8 mouse cellular contexts compared by ENCODE assay signal in the genomic region with DNA sequence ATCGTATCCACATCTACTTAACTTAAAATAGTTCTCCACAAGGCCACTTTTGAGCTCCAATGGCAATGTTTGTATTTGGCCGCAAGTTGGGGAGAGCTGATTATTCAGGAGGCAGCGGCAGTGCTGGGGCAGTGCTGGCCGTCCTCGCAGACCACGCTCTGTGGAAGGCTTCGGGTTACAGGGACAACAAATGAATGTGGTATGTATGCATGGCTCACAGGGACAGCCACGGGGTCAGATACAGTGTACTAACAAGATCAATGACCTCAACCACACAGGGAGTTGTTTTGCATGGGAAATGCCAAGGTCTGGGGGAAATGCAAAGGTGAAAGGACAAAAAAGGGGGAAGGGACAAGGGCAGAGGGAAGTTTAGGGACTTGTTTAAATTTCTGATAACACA. TPM values are rescaled to one million over a fixed set of nuclear protein-coding genes. Genes with fewer than 3 reads are reported as not detected.
DNase-seq lines count a peak whose midpoint lies in the region; ATAC-seq and TF ChIP-seq lines count a peak whose summit lies in the region.

No protein-coding gene starts in this region.

- H3K9ac ChIP-seq in heart, embryonic 12.5 days: no peak overlapping the region

- no peak; the same call in 1 of the 2 replicates for TF ChIP-seq POLR2A in bone marrow, adult 2 months (IDR thresholded peaks at IDR 0.05; ENCODE audit: borderline replicate concordance, control insufficient read depth, low read depth, low read length)

- H3K27ac ChIP-seq in heart, embryonic 12.5 days (ENCODE audit: poor library complexity, severe bottlenecking): peak overlapping the region; percentile 20; the same call in 1 of the 2 replicates
- peak overlapping the region; percentile 73 for H3K27ac ChIP-seq in bone marrow, adult 2 months (ENCODE audit: control insufficient read depth, insufficient read depth, low read depth, low read length, poor library complexity)

- no peaks in the 10 kb centered on the region for H3K27me3 ChIP-seq in heart, embryonic 12.5 days (replicated peaks)

- peaks cover 51% of the 10 kb centered on the region for H3K4me1 ChIP-seq in heart, embryonic 12.5 days (replicated peaks)
- H3K4me1 ChIP-seq in bone marrow, adult 2 months (ENCODE audit: control insufficient read depth, insufficient read depth, low read length): peaks cover 9% of the 10 kb centered on the region; the same call in 1 of the 2 replicates

- 9% methylated on average over 8 of the region's 8 CpGs for WGBS in heart, embryonic 12.5 days
- WGBS in bone marrow, adult 2 months: 7% methylated on average over 8 of the region's 8 CpGs

- no peak overlapping the region for H3K4me3 ChIP-seq in heart, embryonic 12.5 days
- H3K4me3 ChIP-seq in bone marrow, adult 2 months (replicated peaks; ENCODE audit: control insufficient read depth, low read depth, low read length): peak overlapping the region; percentile 29

- peaks cover 10% of the 10 kb centered on the region; the same call in 1 of the 2 replicates for H3K36me3 ChIP-seq in heart, embryonic 12.5 days

- no peak for ATAC-seq in heart, embryonic 12.5 days (ENCODE audit: insufficient number of reproducible peaks, low FRiP score)
- peak; percentile 25 for ATAC-seq in megakaryocyte, adult 5-6 weeks (ENCODE audit: poor library complexity, severe bottlenecking)

- DNase-seq in heart, adult 8-10 months (ENCODE audit: low spot score): no peak
- DNase-seq in kidney, adult 11 months: peak; percentile 45
- no peak for DNase-seq in frontal cortex, postnatal 25 days (ENCODE audit: low spot score in 2 of 2)
- no peak for DNase-seq in urinary bladder, adult 2 months (ENCODE audit: low spot score)
- DNase-seq in left cerebral cortex, adult 8-10 months (ENCODE audit: low spot score in 2 of 2): no peak

- TF ChIP-seq CTCF in bone marrow, adult 2 months (IDR thresholded peaks at IDR 0.05; ENCODE audit: control insufficient read depth, insufficient read depth, low read length): no peak

- peak overlapping the region; percentile 47 for H3K4me2 ChIP-seq in heart, embryonic 12.5 days

- H3K9me3 ChIP-seq in heart, embryonic 12.5 days (replicated peaks): no peaks in the 10 kb centered on the region

RNA-seq across cellular contexts. Expression of a gene that starts 41.6 kb away (rescaled TPM):
- polyA plus RNA-seq in heart, embryonic 12.5 days (2016; fragmentation: Nextera tagmentation; extraction: Ambion mirVana): 10.1 and 12.1 TPM in 2 replicates
- total RNA-seq in heart, adult 8-10 months (2022): 10 to 100 TPM; 14.5 to 19.5 (median 16.1) TPM
- polyA plus RNA-seq in bone marrow, adult 2 months (2011; ENCODE audit: insufficient read depth, insufficient read length, low replicate concordance, missing spikeins): 3.9 and 12.2 TPM in 2 replicates
- 9.5 and 11.4 TPM in 2 replicates for total RNA-seq in megakaryocyte, adult 5-6 weeks (2015)
- 10.7 and 14.6 TPM in 2 replicates for total RNA-seq in megakaryocyte, adult 5-6 weeks (2017)
- 36.2 and 36.3 TPM in 2 replicates for polyA plus RNA-seq in urinary bladder, adult 2 months (2012; rRNA removed)
- 100 to 1,000 TPM; 146 to 160 (median 153) TPM for total RNA-seq in left cerebral cortex, adult 8-10 months (2022)

Comparison
In these comparisons a context has a peak if more than half of its experiments do, and no peak if none do; other contexts are left out.
1. RNA of a gene that starts 41.6 kb away (total RNA-seq): 146 to 160 TPM in left cerebral cortex, adult 8-10 months; 14.5 to 19.5 TPM in heart, adult 8-10 months and 9.5 to 14.6 TPM in megakaryocyte, adult 5-6 weeks; every median in the first group is over 4 times any median in the second.